Mouse (Mus musculus): ENCODE measurements around the gene Rbm33. TPM values are rescaled to one million over a fixed set of nuclear protein-coding genes. Genes with fewer than 3 reads are reported as not detected.
A peak's percentile ranks its signal among the peaks of the same experiment; 100 is the strongest.

Gene Rbm33
- polyA plus RNA-seq, 1 experiment from 2014 or later = 16.0 TPM

DNA sequence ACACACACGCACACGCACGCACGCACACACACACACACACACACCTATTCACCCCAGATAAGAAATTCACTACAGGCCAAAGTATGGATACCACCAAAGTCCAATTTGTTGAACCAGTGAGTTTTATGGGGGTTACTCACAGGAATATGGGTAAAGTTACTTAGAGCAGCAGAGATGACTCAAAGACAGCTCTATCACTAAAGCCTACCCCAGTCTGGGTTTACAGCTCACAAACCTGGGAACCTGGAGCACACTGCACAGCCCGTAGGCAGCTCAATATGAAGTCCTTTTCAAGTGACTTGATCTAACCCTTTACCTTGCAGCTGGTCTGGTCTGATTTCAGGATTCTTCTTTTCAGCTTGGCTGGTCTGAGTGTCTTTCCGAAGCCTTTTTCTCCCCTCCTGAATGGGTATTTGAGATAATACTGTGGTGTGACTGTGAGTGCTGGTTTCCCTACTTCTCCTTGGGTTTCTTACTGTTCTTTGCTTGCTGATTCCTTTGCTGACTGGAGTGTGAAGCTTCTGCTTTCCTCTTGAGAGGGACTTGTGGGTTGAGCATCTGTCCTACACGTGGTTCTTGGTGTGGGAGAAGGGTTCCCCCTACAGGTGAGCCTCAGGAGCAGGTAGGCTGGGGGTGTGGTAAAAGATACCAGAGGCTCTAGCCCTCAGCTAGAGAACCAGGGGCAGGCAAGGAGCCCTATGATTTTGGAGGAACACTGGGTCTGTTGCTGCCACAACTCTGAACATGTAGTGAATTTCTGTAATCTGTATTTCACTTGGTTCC, 12.3 kb downstream of the Rbm33 start:
- H3K4me1 ChIP-seq (replicated peaks) = no peaks in the 10 kb centered on the region
- H3K27ac ChIP-seq = no peak overlapping the region
- no peak overlapping the region for H3K4me2 ChIP-seq
- H3K4me3 ChIP-seq (replicated peaks) = no peak overlapping the region
- H3K27me3 ChIP-seq = no peaks in the 10 kb centered on the region
- no peak for ATAC-seq (ENCODE audit: insufficient number of reproducible peaks, insufficient read depth, low FRiP score, low TSS enrichment, low read depth)
- no peaks in the 10 kb centered on the region for H3K9me3 ChIP-seq
- H3K9ac ChIP-seq (replicated peaks) = no peak overlapping the region
- 78% methylated on average over 7 of the region's 7 CpGs for WGBS
- H3K36me3 ChIP-seq = peaks cover 28% of the 10 kb centered on the region

DNA sequence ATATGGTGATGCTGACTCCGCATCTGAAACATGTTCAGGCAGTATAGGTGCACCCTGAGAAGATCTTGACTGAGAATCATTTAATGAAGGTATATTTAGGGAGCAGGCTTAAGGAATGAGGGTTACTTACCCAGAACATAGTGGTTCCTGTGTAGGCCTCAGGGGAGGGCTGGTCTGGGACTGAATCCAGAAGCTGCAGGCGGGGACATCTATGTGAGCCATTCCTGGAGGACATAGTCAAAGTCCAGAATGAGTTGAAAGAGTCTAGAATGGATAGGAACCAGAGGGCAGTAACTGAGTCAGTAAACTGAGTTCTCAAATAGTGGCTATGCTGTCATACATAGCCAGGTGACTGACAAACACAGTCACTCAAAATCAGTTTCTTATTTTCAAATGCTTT, 16.8 kb downstream of the Rbm33 start:
- ATAC-seq (ENCODE audit: insufficient number of reproducible peaks, insufficient read depth, low FRiP score, low TSS enrichment, low read depth) = no peak
- Histone ChIP-seq H3K27me3 (no peaks in the 10 kb centered on the region), H3K4me3 (replicated peaks) (no peak overlapping the region)

DNA sequence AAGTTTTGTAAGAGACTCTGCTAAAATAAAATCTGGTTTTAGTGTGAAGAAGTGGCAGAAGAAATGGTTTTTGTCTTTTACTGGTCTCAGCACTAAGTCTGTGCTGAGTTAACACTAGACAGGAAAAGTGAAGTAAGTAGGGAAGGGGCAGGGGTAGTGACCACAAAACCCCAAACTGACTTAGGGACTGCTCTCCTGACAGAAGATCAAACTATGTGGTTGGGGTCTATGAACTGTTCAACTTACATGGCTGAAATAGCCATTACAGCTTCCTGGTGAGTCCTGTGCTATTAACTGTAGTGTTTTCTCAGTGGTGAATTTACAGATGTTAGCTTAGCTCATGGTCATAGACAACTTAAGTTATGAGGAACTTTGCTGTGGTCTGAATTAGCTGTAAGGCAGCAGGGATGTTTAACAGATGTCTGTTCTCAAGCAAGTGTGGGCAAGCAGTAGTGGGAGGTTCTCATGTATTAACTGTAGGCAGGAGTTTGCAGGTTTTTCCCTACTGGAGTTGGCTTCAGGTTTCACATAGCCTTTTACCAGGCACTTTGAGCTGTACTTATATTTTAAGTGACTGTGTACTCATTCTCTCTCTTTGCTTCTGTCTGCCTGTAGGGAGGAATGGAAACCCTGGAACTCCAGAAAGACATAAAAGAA, 35.1 kb downstream of the Rbm33 start:
- Histone ChIP-seq H3K9ac (replicated peaks) (no peak overlapping the region), H3K9me3 (peaks cover 6% of the 10 kb centered on the region; the same call in 1 of the 2 replicates), H3K27ac (peak overlapping the region; percentile 41; the same call in 1 of the 2 replicates), H3K36me3 (peaks cover 64% of the 10 kb centered on the region), H3K4me1 (replicated peaks) (no peaks in the 10 kb centered on the region), H3K4me3 (replicated peaks) (no peak overlapping the region), H3K27me3 (no peaks in the 10 kb centered on the region), H3K4me2 (no peak overlapping the region)
- ATAC-seq (ENCODE audit: insufficient number of reproducible peaks, insufficient read depth, low FRiP score, low TSS enrichment, low read depth) = no peak

More for the DNA sequence above, 16.8 kb downstream of the Rbm33 start:
- WGBS = 97% methylated on average over 2 of the region's 2 CpGs
- H3K27ac ChIP-seq = no peak overlapping the region
- no peak overlapping the region for H3K4me2 ChIP-seq
- H3K9ac ChIP-seq (replicated peaks) = no peak overlapping the region
- H3K9me3 ChIP-seq = no peaks in the 10 kb centered on the region
- peaks cover 65% of the 10 kb centered on the region for H3K36me3 ChIP-seq
- no peaks in the 10 kb centered on the region for H3K4me1 ChIP-seq (replicated peaks)

DNA sequence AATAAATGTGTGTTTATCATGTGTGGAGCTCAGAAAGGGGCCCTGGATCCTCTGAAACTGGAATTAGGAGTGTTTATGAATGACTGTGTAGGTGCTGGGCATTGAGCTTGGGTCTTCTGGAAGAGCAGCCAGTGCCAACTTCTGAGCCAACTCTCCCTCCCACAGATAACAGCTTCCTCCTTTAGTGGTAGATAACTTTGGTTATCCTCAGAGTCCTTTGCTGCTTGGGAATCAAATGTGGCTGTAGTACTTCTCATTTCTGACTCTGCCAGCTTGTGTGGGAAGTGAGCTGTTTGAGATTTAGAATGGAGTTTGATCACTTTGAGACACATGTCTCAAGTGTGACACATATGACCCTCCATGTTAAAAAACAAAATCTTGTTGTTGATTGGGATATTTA, 38.7 kb downstream of the Rbm33 start:
- H3K4me2 ChIP-seq = no peak overlapping the region
- H3K9me3 ChIP-seq = no peaks in the 10 kb centered on the region
- H3K4me3 ChIP-seq (replicated peaks) = no peak overlapping the region
- H3K36me3 ChIP-seq = peaks cover 78% of the 10 kb centered on the region
- ATAC-seq (ENCODE audit: insufficient number of reproducible peaks, insufficient read depth, low FRiP score, low TSS enrichment, low read depth) = no peak
- H3K9ac ChIP-seq (replicated peaks) = no peak overlapping the region
- no peaks in the 10 kb centered on the region for H3K27me3 ChIP-seq
- no peaks in the 10 kb centered on the region for H3K4me1 ChIP-seq (replicated peaks)
- no peak overlapping the region for H3K27ac ChIP-seq

DNA sequence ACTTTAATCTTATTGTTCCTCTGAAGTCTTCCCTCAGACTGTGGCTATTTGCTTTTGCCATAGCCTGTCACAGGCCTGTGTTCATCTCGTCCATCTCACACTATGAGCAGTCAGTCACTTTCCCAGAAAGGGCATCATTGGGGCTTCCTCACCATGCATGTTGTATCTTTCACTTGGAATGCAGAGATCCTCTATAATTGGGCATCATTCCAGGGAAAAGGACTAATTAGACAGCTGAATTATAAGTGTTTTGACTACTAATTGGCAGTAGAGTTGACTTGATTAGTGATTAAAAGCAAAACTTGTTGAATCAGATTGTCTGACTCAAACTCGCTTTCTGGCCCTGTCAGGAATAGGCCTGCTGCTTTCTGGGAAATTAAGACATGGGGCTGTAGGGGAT, 43.8 kb downstream of the Rbm33 start:
- no peak for ATAC-seq (ENCODE audit: insufficient number of reproducible peaks, insufficient read depth, low FRiP score, low TSS enrichment, low read depth)
- Histone ChIP-seq H3K4me3 (replicated peaks) (no peak overlapping the region), H3K27ac (no peak overlapping the region), H3K9ac (replicated peaks) (no peak overlapping the region), H3K4me1 (replicated peaks) (no peaks in the 10 kb centered on the region), H3K9me3 (no peaks in the 10 kb centered on the region), H3K4me2 (no peak overlapping the region), H3K27me3 (no peaks in the 10 kb centered on the region), H3K36me3 (peaks cover 89% of the 10 kb centered on the region)
- WGBS = 87% methylated on average over 2 of the region's 2 CpGs

DNA sequence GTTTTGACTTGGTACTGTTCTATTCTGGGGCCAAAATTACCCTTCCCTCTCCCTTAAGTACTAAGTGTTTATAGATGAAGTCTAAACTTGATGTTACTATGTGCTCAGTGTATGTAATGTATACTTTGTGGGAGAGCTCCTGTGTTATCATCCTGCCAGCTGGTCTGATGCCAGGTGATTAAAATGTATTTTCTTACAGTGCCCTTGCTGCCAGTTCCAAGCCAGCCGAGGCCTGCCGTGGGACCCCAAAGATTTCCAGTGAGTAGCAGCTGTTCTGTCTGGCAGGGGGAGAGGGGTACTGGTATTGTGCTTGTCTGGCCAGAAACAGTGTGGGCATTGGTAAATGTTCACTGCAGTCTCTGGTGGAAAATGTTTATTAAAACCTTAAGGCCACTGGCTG, 51.1 kb downstream of the Rbm33 start:
- H3K4me1 ChIP-seq (replicated peaks) = no peaks in the 10 kb centered on the region
- ATAC-seq (ENCODE audit: insufficient number of reproducible peaks, insufficient read depth, low FRiP score, low TSS enrichment, low read depth) = no peak
- H3K9me3 ChIP-seq = no peaks in the 10 kb centered on the region
- no peaks in the 10 kb centered on the region for H3K27me3 ChIP-seq
- H3K27ac ChIP-seq = no peak overlapping the region
- no peak overlapping the region for H3K4me2 ChIP-seq
- WGBS = 85% methylated on average over 2 of the region's 2 CpGs
- no peak overlapping the region for H3K4me3 ChIP-seq (replicated peaks)
- peaks cover 81% of the 10 kb centered on the region for H3K36me3 ChIP-seq
- H3K9ac ChIP-seq (replicated peaks) = no peak overlapping the region

DNA sequence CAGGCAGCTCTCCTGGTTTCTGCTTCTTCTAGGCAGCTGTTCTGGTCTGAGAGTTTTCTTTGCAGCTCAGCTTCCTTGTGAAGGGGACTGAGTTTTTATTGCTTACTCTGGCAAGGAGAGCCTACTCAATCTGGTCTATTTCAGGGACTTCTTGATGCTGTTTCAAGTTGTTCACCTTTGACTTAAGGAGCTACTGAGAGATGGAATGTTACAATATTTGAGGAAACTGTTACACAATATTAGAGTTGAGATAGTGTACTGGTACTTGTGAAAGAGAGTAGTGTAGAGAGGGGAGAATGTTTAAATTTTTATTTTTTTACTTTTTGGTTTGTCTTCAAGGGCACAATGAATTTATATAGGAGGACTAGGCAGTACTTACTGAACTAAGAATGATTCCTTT, 53.9 kb downstream of the Rbm33 start:
- Histone ChIP-seq H3K4me2 (no peak overlapping the region), H3K9me3 (no peaks in the 10 kb centered on the region), H3K9ac (replicated peaks) (no peak overlapping the region), H3K4me3 (replicated peaks) (no peak overlapping the region), H3K27me3 (no peaks in the 10 kb centered on the region), H3K36me3 (peaks cover 63% of the 10 kb centered on the region), H3K4me1 (replicated peaks) (no peaks in the 10 kb centered on the region), H3K27ac (no peak overlapping the region)
- no peak for ATAC-seq (ENCODE audit: insufficient number of reproducible peaks, insufficient read depth, low FRiP score, low TSS enrichment, low read depth)

DNA sequence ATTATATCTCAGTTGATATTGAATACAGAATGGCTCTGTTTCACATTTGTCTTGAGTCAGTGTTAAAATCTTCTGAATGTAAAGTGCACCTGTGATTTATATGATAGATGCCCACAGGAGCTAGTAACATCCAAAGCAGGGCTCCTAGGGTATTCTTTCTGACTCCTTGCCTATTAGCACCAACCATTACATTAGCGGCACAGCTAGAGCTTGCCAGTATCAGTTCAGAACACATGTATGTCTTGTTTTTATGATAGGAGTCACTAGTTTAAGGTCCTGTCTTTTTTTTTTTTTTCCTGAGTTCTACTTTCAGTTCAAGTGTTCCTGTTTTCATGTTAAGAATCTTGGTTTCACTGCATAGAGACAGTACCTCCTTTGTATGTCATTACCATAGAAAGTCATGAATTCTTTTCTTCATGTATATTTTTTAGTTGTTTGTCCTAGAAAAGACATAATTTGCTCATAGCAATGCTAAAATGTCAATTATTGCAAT, 55.3 kb downstream of the Rbm33 start:
- Histone ChIP-seq H3K9me3 (no peaks in the 10 kb centered on the region), H3K4me3 (replicated peaks) (no peak overlapping the region), H3K9ac (replicated peaks) (no peak overlapping the region), H3K27ac (no peak overlapping the region), H3K27me3 (no peaks in the 10 kb centered on the region), H3K4me1 (replicated peaks) (no peaks in the 10 kb centered on the region), H3K36me3 (peaks cover 54% of the 10 kb centered on the region), H3K4me2 (no peak overlapping the region)
- 100% methylated on average over 1 of the region's 1 CpGs for WGBS
- no peak for ATAC-seq (ENCODE audit: insufficient number of reproducible peaks, insufficient read depth, low FRiP score, low TSS enrichment, low read depth)

DNA sequence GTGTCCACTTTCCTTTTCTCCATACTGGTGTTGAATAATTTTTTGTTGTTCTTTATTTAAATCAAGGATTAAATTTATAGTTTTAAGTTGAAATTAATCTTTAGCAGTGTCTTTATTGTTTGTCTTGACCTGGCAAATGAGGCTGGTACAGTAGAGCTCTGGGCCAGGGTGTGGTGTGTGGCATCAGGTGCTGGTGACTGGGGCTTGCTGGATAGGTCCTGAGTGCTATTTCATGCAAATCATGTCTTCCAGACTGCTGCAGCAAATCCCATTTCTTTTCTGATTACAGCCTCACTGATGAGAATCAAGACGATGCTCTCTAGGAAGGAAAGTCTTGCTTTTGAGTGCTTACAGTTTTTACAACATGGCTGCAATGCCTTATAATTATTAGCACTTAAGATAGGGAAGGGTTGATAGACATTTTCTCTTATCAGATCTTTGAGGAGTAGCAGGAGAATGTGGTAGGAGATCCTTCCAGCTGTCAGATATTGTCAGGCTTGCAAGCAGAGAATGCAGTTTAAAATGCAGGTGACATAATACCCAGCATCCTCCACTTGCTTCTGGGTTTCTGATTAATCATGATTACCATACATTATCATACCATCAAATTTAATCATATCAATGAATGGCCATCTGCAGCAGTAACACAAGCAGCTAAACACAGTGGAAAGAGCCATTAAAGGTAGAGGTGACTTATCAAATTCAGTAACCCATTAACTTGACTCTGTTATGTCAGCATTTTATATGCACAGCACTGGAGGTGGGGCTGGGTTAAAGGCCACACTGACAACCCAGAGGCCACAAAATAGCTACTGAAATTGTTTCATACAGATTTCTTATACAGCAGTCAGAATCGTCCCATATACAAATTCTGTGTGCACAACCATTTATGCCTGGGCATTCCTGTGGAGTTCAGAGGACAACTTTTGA, 56.8 kb downstream of the Rbm33 start:
- ATAC-seq (ENCODE audit: insufficient number of reproducible peaks, insufficient read depth, low FRiP score, low TSS enrichment, low read depth) = no peak
- no peak overlapping the region for H3K4me2 ChIP-seq
- H3K4me3 ChIP-seq (replicated peaks) = no peak overlapping the region
- H3K27ac ChIP-seq = no peak overlapping the region
- no peak overlapping the region for H3K9ac ChIP-seq (replicated peaks)
- no peaks in the 10 kb centered on the region for H3K27me3 ChIP-seq
- 93% methylated on average over 2 of the region's 2 CpGs for WGBS
- H3K4me1 ChIP-seq (replicated peaks) = no peaks in the 10 kb centered on the region
- peaks cover 47% of the 10 kb centered on the region for H3K36me3 ChIP-seq
- no peaks in the 10 kb centered on the region for H3K9me3 ChIP-seq

DNA sequence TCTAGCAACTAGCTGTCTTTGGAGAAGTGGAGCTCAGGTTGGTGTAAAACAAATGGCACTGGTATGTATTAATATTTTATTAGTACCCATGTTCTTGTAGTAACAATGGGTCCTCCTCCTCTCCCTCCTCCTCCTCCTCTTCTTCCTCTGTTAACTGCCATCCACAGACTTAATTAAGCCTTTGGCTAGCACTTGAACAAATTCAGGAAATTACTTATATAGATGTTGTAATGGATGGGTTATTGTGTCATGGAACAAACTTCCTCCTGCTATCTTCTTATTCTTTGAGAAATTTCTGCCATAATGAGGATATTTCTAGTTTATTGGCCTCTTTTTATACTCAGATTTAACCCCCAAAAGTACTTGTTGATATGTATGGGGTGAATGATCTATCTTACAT, 60.4 kb downstream of the Rbm33 start:
- H3K4me1 ChIP-seq (replicated peaks) = no peaks in the 10 kb centered on the region
- peaks cover 43% of the 10 kb centered on the region for H3K36me3 ChIP-seq
- H3K4me2 ChIP-seq = no peak overlapping the region
- H3K9me3 ChIP-seq = no peaks in the 10 kb centered on the region
- no peaks in the 10 kb centered on the region for H3K27me3 ChIP-seq
- no peak overlapping the region for H3K27ac ChIP-seq
- ATAC-seq (ENCODE audit: insufficient number of reproducible peaks, insufficient read depth, low FRiP score, low TSS enrichment, low read depth) = no peak
- no peak overlapping the region for H3K9ac ChIP-seq (replicated peaks)
- no peak overlapping the region for H3K4me3 ChIP-seq (replicated peaks)

DNA sequence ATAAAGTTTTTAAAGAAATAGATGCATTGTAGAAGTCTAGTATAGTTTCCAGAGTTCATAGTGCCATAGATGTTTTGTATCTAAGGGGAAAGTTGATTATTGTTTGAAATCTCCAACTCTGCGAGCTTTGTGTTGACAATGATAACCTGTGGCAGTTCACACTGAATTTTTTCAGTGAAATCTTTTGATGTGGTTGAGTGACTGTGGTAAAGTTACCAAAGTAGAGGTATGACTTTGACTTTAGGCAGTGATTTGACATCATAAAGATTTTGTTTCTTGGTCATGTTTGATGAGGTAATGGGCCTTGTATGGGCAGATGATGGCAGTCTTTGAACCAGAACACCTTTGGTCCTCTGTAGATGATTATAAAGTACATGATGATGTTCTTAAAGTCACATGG, 65.4 kb downstream of the Rbm33 start:
- H3K36me3 ChIP-seq = peaks cover 52% of the 10 kb centered on the region
- H3K27me3 ChIP-seq = no peaks in the 10 kb centered on the region
- H3K4me3 ChIP-seq (replicated peaks) = no peak overlapping the region
- WGBS = 87% methylated on average over 1 of the region's 1 CpGs
- H3K27ac ChIP-seq = no peak overlapping the region
- no peak overlapping the region for H3K9ac ChIP-seq (replicated peaks)
- no peak for ATAC-seq (ENCODE audit: insufficient number of reproducible peaks, insufficient read depth, low FRiP score, low TSS enrichment, low read depth)
- H3K4me1 ChIP-seq (replicated peaks) = no peaks in the 10 kb centered on the region
- H3K9me3 ChIP-seq = no peaks in the 10 kb centered on the region
- no peak overlapping the region for H3K4me2 ChIP-seq
